Mouse (Mus musculus): ENCODE measurements around the gene Shisa4. TPM values are rescaled to one million over a fixed set of nuclear protein-coding genes. Genes with fewer than 3 reads are reported as not detected.

The Shisa4 gene
- polyA plus RNA-seq, 1 experiment from 2014 or later = 29.2 TPM

DNA sequence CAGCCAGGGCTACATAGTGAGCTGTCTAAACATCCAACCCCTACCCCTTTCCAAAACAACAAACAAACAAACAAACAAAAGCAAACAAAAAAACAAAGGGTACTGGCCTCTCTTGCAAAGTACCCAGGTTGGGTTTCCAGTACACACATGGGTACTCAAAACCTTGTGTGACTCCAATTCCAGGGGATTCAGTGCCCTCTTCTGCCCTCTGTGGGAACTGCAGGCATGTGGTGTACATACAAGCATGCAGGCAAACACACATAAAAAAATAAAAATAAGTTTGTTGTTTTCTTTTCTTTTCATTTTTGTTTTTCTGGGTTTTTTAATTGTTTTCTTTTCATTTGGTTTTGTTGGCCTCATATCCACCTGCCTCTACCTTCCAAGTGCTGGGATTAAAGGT is 12.9 kb downstream of the Shisa4 start:
- no peaks in the 10 kb centered on the region for H3K9me3 ChIP-seq (replicated peaks; ENCODE audit: control insufficient read depth, low read length)
- H3K4me3 ChIP-seq (ENCODE audit: low read depth, low read length) = no peak overlapping the region
- no peaks in the 10 kb centered on the region for H3K4me1 ChIP-seq (ENCODE audit: control insufficient read depth, insufficient read depth, low read length)
- DNase-seq (ENCODE audit: low spot score) (no peak), ATAC-seq (replicated peaks; ENCODE audit: insufficient number of reproducible peaks, low FRiP score, low TSS enrichment, low read depth) (no peak)
- H3K27me3 ChIP-seq (ENCODE audit: control insufficient read depth, insufficient read depth, low read length) = no peaks in the 10 kb centered on the region
- no peak overlapping the region for H3K4me2 ChIP-seq (ENCODE audit: low read depth, low read length)
- H3K27ac ChIP-seq (replicated peaks; ENCODE audit: low read depth, low read length) = no peak overlapping the region
- no peaks in the 10 kb centered on the region for H3K36me3 ChIP-seq (replicated peaks; ENCODE audit: control insufficient read depth, insufficient read depth, low read depth, low read length)
- no peak overlapping the region for H3K9ac ChIP-seq (replicated peaks; ENCODE audit: low read length)

DNA sequence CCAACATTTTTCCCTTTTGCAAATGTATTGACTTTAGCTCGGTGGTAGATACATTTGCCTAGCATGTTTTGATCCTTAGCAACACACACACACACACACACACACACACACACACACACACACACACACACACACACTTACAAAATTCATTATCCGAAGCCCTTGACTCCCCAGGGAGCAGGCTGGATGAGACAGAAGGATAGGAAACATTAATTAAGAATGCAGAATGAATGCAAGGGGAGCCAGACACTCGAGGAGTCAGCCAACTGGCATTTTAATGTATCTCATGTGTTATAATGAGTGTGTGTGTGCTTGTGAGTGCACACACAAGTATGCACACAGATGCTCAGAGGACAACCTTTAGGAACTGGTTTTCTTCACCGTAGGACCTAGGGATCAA is 13.5 kb downstream of the Shisa4 start:
- Histone ChIP-seq H3K4me2 (ENCODE audit: low read depth, low read length) (no peak overlapping the region), H3K4me1 (ENCODE audit: control insufficient read depth, insufficient read depth, low read length) (no peaks in the 10 kb centered on the region), H3K4me3 (ENCODE audit: low read depth, low read length) (no peak overlapping the region), H3K9ac (replicated peaks; ENCODE audit: low read length) (no peak overlapping the region), H3K27ac (replicated peaks; ENCODE audit: low read depth, low read length) (no peak overlapping the region), H3K36me3 (replicated peaks; ENCODE audit: control insufficient read depth, insufficient read depth, low read depth, low read length) (no peaks in the 10 kb centered on the region), H3K27me3 (ENCODE audit: control insufficient read depth, insufficient read depth, low read length) (no peaks in the 10 kb centered on the region), H3K9me3 (replicated peaks; ENCODE audit: control insufficient read depth, low read length) (no peaks in the 10 kb centered on the region)
- WGBS = 83% methylated on average over 4 of the region's 4 CpGs
- ATAC-seq (replicated peaks; ENCODE audit: insufficient number of reproducible peaks, low FRiP score, low TSS enrichment, low read depth) (no peak), DNase-seq (ENCODE audit: low spot score) (no peak)

DNA sequence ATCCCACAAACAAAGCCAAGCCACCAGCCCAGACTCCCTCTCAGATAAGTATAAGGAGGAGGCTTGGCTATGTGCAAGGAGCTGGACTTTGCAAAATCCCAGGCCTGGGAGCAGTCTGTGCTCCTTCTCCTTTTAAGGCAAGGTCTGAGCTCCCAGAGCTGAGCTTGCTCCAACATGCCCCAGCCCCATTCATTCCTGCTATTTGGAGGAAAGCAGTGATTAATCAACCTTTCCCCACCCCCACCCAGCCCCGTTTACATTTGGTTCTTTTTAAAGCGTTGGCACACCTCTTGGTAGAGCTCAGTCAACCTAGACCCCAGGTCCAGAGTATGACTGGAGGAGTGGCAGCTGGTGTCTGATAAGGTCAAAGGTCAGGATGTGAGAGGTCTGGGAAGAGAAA is 16.0 kb downstream of the Shisa4 start:
- WGBS = 39% methylated on average over 2 of the region's 2 CpGs
- DNase-seq (ENCODE audit: low spot score) (no peak), ATAC-seq (replicated peaks; ENCODE audit: insufficient number of reproducible peaks, low FRiP score, low TSS enrichment, low read depth) (no peak)
- H3K4me1 ChIP-seq (ENCODE audit: control insufficient read depth, insufficient read depth, low read length) = no peaks in the 10 kb centered on the region
- H3K27me3 ChIP-seq (ENCODE audit: control insufficient read depth, insufficient read depth, low read length) = no peaks in the 10 kb centered on the region
- no peak overlapping the region for H3K4me3 ChIP-seq (ENCODE audit: low read depth, low read length)
- no peak overlapping the region for H3K9ac ChIP-seq (replicated peaks; ENCODE audit: low read length)
- H3K9me3 ChIP-seq (replicated peaks; ENCODE audit: control insufficient read depth, low read length) = no peaks in the 10 kb centered on the region
- no peak overlapping the region for H3K4me2 ChIP-seq (ENCODE audit: low read depth, low read length)
- H3K36me3 ChIP-seq (replicated peaks; ENCODE audit: control insufficient read depth, insufficient read depth, low read depth, low read length) = no peaks in the 10 kb centered on the region
- H3K27ac ChIP-seq (replicated peaks; ENCODE audit: low read depth, low read length) = no peak overlapping the region

DNA sequence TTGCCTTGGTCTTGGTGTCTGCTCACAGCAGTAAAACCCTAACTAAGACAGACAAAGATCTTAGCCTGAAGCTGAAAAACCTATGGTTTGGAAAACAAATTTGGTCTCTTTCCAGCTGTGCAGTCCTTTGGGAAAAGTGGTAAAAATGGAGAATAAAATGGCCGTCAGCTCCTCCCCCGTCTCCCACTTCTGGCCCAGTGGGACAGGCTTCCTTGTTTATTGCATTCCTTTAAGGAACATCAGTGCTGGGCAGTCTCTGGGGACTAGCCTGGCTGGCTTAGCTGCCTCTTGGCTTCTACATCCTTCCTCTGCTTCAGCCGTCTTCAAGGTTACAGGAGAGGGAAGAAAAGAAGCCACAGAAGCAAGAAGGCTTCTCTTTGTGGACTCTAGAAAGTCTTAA is 23.1 kb downstream of the Shisa4 start:
- Histone ChIP-seq H3K4me1 (ENCODE audit: control insufficient read depth, insufficient read depth, low read length) (no peaks in the 10 kb centered on the region), H3K9ac (replicated peaks; ENCODE audit: low read length) (no peak overlapping the region), H3K27ac (replicated peaks; ENCODE audit: low read depth, low read length) (no peak overlapping the region), H3K4me3 (ENCODE audit: low read depth, low read length) (no peak overlapping the region), H3K27me3 (ENCODE audit: control insufficient read depth, insufficient read depth, low read length) (no peaks in the 10 kb centered on the region), H3K9me3 (replicated peaks; ENCODE audit: control insufficient read depth, low read length) (no peaks in the 10 kb centered on the region), H3K36me3 (replicated peaks; ENCODE audit: control insufficient read depth, insufficient read depth, low read depth, low read length) (no peaks in the 10 kb centered on the region), H3K4me2 (ENCODE audit: low read depth, low read length) (no peak overlapping the region)
- WGBS = 69% methylated on average over 3 of the region's 3 CpGs
- DNase-seq (ENCODE audit: low spot score) (no peak), ATAC-seq (replicated peaks; ENCODE audit: insufficient number of reproducible peaks, low FRiP score, low TSS enrichment, low read depth) (no peak)

GRCm38 (mm10) chr1:135347498-135348169 is 27.4 kb downstream of the Shisa4 start:
- no peak for DNase-seq (ENCODE audit: low spot score)
- H3K9me3 ChIP-seq (replicated peaks; ENCODE audit: control insufficient read depth, low read length) = no peaks in the 10 kb centered on the region
- ATAC-seq (replicated peaks; ENCODE audit: insufficient number of reproducible peaks, low FRiP score, low TSS enrichment, low read depth) = no peak
- H3K4me3 ChIP-seq (ENCODE audit: low read depth, low read length) = no peak overlapping the region
- no peak overlapping the region for H3K27ac ChIP-seq (replicated peaks; ENCODE audit: low read depth, low read length)
- H3K9ac ChIP-seq (replicated peaks; ENCODE audit: low read length) = no peak overlapping the region
- no peaks in the 10 kb centered on the region for H3K27me3 ChIP-seq (ENCODE audit: control insufficient read depth, insufficient read depth, low read length)
- no peaks in the 10 kb centered on the region for H3K36me3 ChIP-seq (replicated peaks; ENCODE audit: control insufficient read depth, insufficient read depth, low read depth, low read length)
- H3K4me1 ChIP-seq (ENCODE audit: control insufficient read depth, insufficient read depth, low read length) = no peaks in the 10 kb centered on the region
- WGBS = 44% methylated on average over 4 of the region's 4 CpGs
- no peak overlapping the region for H3K4me2 ChIP-seq (ENCODE audit: low read depth, low read length)

GRCm38 (mm10) chr1:135346891-135347290 is 28.1 kb downstream of the Shisa4 start:
- Histone ChIP-seq H3K4me3 (ENCODE audit: low read depth, low read length) (no peak overlapping the region), H3K36me3 (replicated peaks; ENCODE audit: control insufficient read depth, insufficient read depth, low read depth, low read length) (no peaks in the 10 kb centered on the region), H3K9me3 (replicated peaks; ENCODE audit: control insufficient read depth, low read length) (no peaks in the 10 kb centered on the region), H3K27me3 (ENCODE audit: control insufficient read depth, insufficient read depth, low read length) (no peaks in the 10 kb centered on the region), H3K27ac (replicated peaks; ENCODE audit: low read depth, low read length) (no peak overlapping the region), H3K4me2 (ENCODE audit: low read depth, low read length) (no peak overlapping the region), H3K9ac (replicated peaks; ENCODE audit: low read length) (no peak overlapping the region), H3K4me1 (ENCODE audit: control insufficient read depth, insufficient read depth, low read length) (no peaks in the 10 kb centered on the region)
- ATAC-seq (replicated peaks; ENCODE audit: insufficient number of reproducible peaks, low FRiP score, low TSS enrichment, low read depth) = no peak
- WGBS = 64% methylated on average over 3 of the region's 3 CpGs
- DNase-seq (ENCODE audit: low spot score) = no peak

DNA sequence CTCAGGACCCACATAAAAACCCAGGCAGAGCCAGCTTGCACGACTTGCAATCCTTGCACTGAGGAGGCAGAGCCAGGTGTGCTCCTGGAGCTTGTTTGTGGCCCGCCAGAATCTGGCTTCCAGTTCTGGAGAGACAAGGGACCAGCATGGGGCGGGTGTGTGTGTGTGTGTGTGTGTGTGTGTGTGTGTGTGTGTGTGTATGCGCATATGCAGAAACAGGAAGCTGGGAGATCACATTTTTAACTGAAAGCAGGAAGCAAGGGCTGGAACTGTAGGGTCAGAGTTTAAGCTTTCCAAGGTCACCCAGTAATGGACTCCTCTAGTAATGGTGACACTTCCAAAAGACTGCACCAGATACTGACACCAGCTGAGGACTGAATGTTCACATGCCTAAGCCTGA is 31.0 kb downstream of the Shisa4 start:
- Histone ChIP-seq H3K36me3 (replicated peaks; ENCODE audit: control insufficient read depth, insufficient read depth, low read depth, low read length) (no peaks in the 10 kb centered on the region), H3K4me3 (ENCODE audit: low read depth, low read length) (no peak overlapping the region), H3K27ac (replicated peaks; ENCODE audit: low read depth, low read length) (no peak overlapping the region), H3K4me2 (ENCODE audit: low read depth, low read length) (no peak overlapping the region), H3K9ac (replicated peaks; ENCODE audit: low read length) (no peak overlapping the region), H3K9me3 (replicated peaks; ENCODE audit: control insufficient read depth, low read length) (no peaks in the 10 kb centered on the region), H3K27me3 (ENCODE audit: control insufficient read depth, insufficient read depth, low read length) (no peaks in the 10 kb centered on the region), H3K4me1 (ENCODE audit: control insufficient read depth, insufficient read depth, low read length) (no peaks in the 10 kb centered on the region)
- 52% methylated on average over 4 of the region's 4 CpGs for WGBS
- ATAC-seq (replicated peaks; ENCODE audit: insufficient number of reproducible peaks, low FRiP score, low TSS enrichment, low read depth) (no peak), DNase-seq (ENCODE audit: low spot score) (no peak)

DNA sequence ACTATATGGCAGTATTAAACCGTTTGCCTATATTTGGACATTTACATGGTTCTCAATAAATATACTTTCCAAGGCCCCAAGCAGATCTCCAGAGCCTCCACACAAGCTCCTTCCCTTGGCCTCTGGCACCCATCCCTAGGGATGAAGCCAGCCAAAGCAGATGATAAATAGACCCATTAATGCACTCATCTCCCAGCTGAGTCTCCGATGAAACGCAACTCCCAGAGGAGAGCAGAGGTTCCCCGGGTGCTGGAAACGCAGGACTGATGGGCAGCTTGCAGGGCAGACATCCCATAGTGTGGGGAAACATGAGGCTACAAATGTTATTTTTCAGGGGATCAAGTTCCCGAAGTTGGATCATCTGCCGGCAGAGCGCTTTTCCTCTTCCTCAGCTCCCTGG is 33.1 kb downstream of the Shisa4 start:
- ATAC-seq (replicated peaks; ENCODE audit: insufficient number of reproducible peaks, low FRiP score, low TSS enrichment, low read depth) (no peak), DNase-seq (ENCODE audit: low spot score) (no peak)
- WGBS = 70% methylated on average over 8 of the region's 8 CpGs
- H3K36me3 ChIP-seq (replicated peaks; ENCODE audit: control insufficient read depth, insufficient read depth, low read depth, low read length) = no peaks in the 10 kb centered on the region
- no peak overlapping the region for H3K4me2 ChIP-seq (ENCODE audit: low read depth, low read length)
- H3K4me1 ChIP-seq (ENCODE audit: control insufficient read depth, insufficient read depth, low read length) = no peaks in the 10 kb centered on the region
- H3K9me3 ChIP-seq (replicated peaks; ENCODE audit: control insufficient read depth, low read length) = no peaks in the 10 kb centered on the region
- no peaks in the 10 kb centered on the region for H3K27me3 ChIP-seq (ENCODE audit: control insufficient read depth, insufficient read depth, low read length)
- no peak overlapping the region for H3K27ac ChIP-seq (replicated peaks; ENCODE audit: low read depth, low read length)
- H3K4me3 ChIP-seq (ENCODE audit: low read depth, low read length) = no peak overlapping the region
- H3K9ac ChIP-seq (replicated peaks; ENCODE audit: low read length) = no peak overlapping the region
